Mouse (Mus musculus): ENCODE measurements around the gene Fastk.

GRCm38 (mm10) chr5:24443204-24443603, 1.9 kb downstream of the Fastk start:
- TF ChIP-seq CTCF (IDR thresholded peaks at IDR 0.05; ENCODE audit: low read depth), result no peak
- no peak for TF ChIP-seq EP300 (IDR thresholded peaks at IDR 0.05; ENCODE audit: low read depth)
